Mouse (Mus musculus) layer of hippocampus, adult 2 months (tissue): ENCODE data around the gene Zfp853. TPM values are rescaled to one million over a fixed set of nuclear protein-coding genes. Genes with fewer than 3 reads are reported as not detected.

Experiments used
- DNase-seq, 2 experiments: peaks; one replicate each; pipeline ENCODE4 v3.0.0; 2022; ENCODE audit warnings: low spot score in 2 of 2
- H3K27ac ChIP-seq: fragments of 200-600 bp; 2 replicates; pipeline ENCODE4 v1.8.1; 2022
- H3K4me3 ChIP-seq: fragments of 200-600 bp; 2 replicates; pipeline ENCODE4 v1.8.1; 2022; ENCODE audit warnings: mild to moderate bottlenecking
- CTCF ChIP-seq: fragments of 200-600 bp; conservative IDR thresholded peaks from 2 replicates; pipeline ENCODE4 v1.8.1; 2022; ENCODE audit warnings: antibody characterized with exemption, mild to moderate bottlenecking, moderate library complexity
- total RNA-seq, 2 experiments: library from RNA; stranded (reverse); gene quantifications; 2 replicates each; pipeline ENCODE4 v1.2.3; 2021

Gene Zfp853
- total RNA-seq, 2 experiments from 2014 or later: 3.5 to 4.8 TPM

- H3K27ac ChIP-seq: no peak overlapping the region
- DNase-seq: peak; percentile 56 to 79
- peak; percentile 93 for TF ChIP-seq CTCF
- H3K4me3 ChIP-seq: no peak overlapping the region
Observed at GRCm38 (mm10) chr5:143311886-143312285, 18.5 kb upstream of the Zfp853 start.

DNA sequence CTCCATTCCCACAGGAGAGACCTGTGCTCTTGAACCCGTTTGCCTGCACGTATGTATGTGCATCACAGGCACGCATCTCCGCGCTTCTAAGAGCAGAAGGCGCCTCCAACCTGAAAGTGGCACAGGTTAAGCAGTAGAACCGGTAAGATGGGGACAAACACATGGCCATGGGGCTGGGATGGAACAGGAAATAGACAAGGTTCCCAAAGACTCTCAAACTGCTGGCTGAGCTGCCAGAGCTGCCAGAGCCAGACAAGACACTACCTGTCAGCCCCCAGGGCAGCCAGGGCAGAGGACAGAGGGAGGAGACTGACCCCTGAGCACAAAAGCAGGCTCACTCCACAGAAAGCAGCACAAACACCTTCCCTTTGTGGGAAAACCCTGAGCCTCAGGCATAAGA is 16.5 kb upstream of the Zfp853 start:
- DNase-seq: no peak
- no peak for TF ChIP-seq CTCF
- Histone ChIP-seq H3K4me3 (no peak overlapping the region), H3K27ac (no peak overlapping the region)

- Histone ChIP-seq H3K4me3 (no peak overlapping the region), H3K27ac (no peak overlapping the region)
- no peak for TF ChIP-seq CTCF
- no peak for DNase-seq
Observed at GRCm38 (mm10) chr5:143308825-143309224, 15.4 kb upstream of the Zfp853 start.

DNA sequence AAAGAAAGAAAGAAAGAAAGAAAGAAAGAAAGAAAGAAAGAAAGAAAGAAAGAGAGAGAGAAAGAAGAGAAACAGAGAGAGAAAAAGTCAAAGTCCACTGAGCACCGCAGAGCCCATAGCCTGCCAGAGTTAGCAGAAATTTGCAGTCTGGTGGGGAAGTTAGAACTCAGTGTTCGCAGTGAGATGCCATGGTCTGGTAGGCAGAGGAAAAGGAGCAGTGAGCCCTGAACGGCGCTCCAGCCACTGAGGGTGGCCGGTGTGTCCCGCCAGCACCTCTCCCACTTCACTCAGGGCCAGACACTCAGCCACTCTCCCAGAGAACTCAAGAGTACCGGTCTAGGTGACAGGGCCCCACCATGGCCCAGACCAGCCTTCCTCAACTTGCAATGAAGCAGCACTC is 10.8 kb upstream of the Zfp853 start:
- H3K4me3 ChIP-seq: no peak overlapping the region
- no peak for TF ChIP-seq CTCF
- DNase-seq: no peak
- no peak overlapping the region for H3K27ac ChIP-seq

DNA sequence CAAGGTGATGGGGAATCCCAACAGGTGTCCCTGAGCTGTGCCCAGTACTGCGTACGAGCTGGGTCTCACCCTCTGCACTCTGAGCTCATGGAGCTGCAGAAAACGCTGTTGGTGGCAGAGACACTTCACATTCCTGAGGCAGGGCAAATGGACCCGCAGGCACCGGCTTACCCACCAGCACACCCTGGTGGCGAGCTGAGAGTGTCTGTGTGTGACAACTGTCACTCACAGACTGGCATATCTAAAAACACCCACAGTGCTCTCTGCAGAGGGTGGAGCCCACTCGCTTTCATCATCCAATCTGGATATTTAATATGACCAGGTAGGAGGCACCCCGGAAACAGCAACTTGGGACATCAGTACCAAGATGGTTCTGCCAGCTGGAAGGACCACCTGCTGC is 7.9 kb upstream of the Zfp853 start:
- Histone ChIP-seq H3K4me3 (no peak overlapping the region), H3K27ac (peak overlapping the region; percentile 68)
- peak; percentile 79 for TF ChIP-seq CTCF
- DNase-seq: peak; percentile 42 to 50

GRCm38 (mm10) chr5:143299686-143300085 is 6.3 kb upstream of the Zfp853 start:
- Histone ChIP-seq H3K4me3 (no peak overlapping the region), H3K27ac (no peak overlapping the region)
- peak in 1 of 2 experiments; percentile 71 for DNase-seq
- TF ChIP-seq CTCF: peak; percentile 90

- TF ChIP-seq CTCF: peak; percentile 69
- no peak overlapping the region for H3K4me3 ChIP-seq
- no peak for DNase-seq
- H3K27ac ChIP-seq: no peak overlapping the region
Observed at GRCm38 (mm10) chr5:143298391-143298790, 5.0 kb upstream of the Zfp853 start.

- no peak for TF ChIP-seq CTCF
- DNase-seq: no peak
Observed at GRCm38 (mm10) chr5:143297986-143298385, 4.6 kb upstream of the Zfp853 start.

DNA sequence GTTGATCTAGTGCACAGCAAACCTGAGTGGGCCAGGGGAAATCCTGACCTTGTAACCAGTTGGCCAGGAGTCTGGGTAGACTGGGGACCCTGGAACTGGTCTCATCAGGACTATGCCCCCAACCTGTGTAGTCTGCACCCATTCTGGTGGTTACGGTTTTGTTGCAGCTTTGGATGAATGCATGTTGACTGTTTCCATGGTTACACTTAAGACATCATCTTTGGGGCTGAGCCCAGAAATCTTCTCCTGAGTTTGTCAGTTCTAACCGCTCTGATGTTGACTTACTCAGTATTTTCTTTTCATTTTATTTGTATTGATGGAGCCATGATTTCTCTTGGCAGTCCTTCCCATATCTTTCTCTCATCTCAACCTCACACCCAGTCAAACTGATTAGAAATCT is 1.9 kb upstream of the Zfp853 start:
- Histone ChIP-seq H3K4me3 (no peak overlapping the region), H3K27ac (no peak overlapping the region)
- TF ChIP-seq CTCF: no peak
- DNase-seq: peak in 1 of 2 experiments; percentile 62

More at GRCm38 (mm10) chr5:143297986-143298385, 4.6 kb upstream of the Zfp853 start:
- no peak overlapping the region for H3K27ac ChIP-seq
- H3K4me3 ChIP-seq: no peak overlapping the region

GRCm38 (mm10) chr5:143294862-143295261 is 1.4 kb upstream of the Zfp853 start:
- DNase-seq: no peak
- H3K4me3 ChIP-seq: no peak overlapping the region
- peak; percentile 49 for TF ChIP-seq CTCF
- H3K27ac ChIP-seq: no peak overlapping the region

GRCm38 (mm10) chr5:143292879-143293278 is 544 bp downstream of the Zfp853 start:
- TF ChIP-seq CTCF: no peak
- Histone ChIP-seq H3K27ac (no peak overlapping the region), H3K4me3 (peak overlapping the region; percentile 64)
- no peak for DNase-seq

GRCm38 (mm10) chr5:143289299-143289698 is 4.1 kb downstream of the Zfp853 start:
- no peak overlapping the region for H3K4me3 ChIP-seq
- no peak for DNase-seq
- no peak for TF ChIP-seq CTCF
- H3K27ac ChIP-seq: no peak overlapping the region

GRCm38 (mm10) chr5:143288378-143288911 is 5.0 kb downstream of the Zfp853 start:
- H3K27ac ChIP-seq: no peak overlapping the region
- TF ChIP-seq CTCF: no peak
- no peak for DNase-seq
- H3K4me3 ChIP-seq: no peak overlapping the region

DNA sequence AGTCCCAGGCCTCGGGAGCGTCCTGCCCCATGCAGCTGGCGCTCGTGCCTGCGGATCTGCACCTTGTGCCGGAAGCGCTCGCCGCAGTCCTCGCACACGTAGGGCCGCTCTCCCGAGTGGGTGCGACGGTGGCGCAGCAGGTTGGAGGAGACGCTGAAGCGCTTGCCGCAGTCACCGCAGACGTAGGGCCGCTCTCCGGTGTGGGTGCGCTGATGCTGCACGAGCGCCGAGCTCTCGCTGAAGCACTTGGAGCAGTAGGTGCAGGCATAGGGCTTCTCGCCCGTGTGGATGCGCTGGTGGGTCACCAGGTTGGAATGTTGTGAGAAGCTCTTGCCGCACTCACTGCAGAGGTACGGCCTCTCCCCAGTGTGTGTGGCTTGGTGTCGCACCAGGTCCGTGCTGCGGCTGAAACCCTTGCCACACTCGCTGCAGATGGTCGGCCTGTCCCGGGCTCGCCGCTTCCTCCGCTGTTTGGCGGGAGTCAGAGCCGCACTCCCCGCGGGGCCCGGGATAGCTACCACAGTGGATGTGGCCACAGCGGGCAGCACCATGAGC is 5.6 kb downstream of the Zfp853 start:
- Histone ChIP-seq H3K4me3 (peak overlapping the region; percentile 18; the same call in 1 of the 2 replicates), H3K27ac (no peak overlapping the region)
- no peak for DNase-seq
- no peak for TF ChIP-seq CTCF
